Mouse (Mus musculus): ENCODE measurements around the gene Fam19a2. TPM values are rescaled to one million over a fixed set of nuclear protein-coding genes. Genes with fewer than 3 reads are reported as not detected.

Fam19a2 gene
- polyA plus RNA-seq, 1 experiment from 2014 or later, result 0.57 TPM

DNA sequence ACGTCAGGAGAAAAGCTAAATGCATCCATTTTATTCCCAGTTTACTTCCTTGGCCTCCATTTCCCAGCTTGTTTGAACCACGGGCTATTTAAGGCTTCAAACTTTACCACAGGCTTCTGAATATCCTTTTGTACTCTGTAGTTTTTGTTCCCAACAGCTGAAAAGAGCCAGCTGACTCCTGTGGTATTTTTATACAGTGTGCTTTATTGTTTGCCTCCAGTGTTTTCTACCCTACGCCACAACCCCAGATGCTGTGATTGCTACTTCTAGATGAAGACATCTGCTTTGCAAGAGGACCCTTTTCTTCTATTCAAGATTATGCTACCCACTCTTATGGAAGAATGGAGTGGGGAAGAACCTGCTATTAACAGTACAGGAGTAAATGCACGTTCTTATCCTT is 314.0 kb downstream of the Fam19a2 start:
- H3K27me3 ChIP-seq (replicated peaks), result no peaks in the 10 kb centered on the region

DNA sequence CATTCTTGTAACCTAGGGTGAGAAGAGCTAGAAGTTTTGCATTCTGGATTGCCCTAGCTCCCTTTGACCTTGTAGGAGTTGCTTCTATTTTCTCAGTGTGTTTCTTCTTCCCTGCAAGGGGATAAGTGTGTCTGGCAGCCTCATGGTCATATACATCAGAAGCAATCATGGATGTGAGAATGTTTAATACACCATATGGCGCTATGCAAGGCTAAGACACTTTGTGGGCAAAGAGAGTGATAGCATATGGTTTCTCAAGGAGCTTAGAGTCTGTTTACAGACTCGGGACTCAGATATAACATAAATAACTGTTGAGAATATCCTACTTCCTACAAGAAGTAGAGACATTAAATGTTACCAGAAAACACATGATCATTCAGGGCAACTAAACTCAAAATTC is 315.2 kb downstream of the Fam19a2 start:
- H3K36me3 ChIP-seq, result no peaks in the 10 kb centered on the region
- no peak overlapping the region for H3K9ac ChIP-seq
- no peaks in the 10 kb centered on the region for H3K9me3 ChIP-seq (replicated peaks)
- H3K4me3 ChIP-seq, result no peak overlapping the region
- WGBS (ENCODE audit: insufficient replicate concordance), result 44% methylated on average over 2 of the region's 2 CpGs
- H3K4me1 ChIP-seq, result no peaks in the 10 kb centered on the region
- H3K4me2 ChIP-seq, result no peak overlapping the region
- H3K27me3 ChIP-seq (replicated peaks), result no peaks in the 10 kb centered on the region
- ATAC-seq, result no peak
- no peak overlapping the region for H3K27ac ChIP-seq

More for the DNA sequence above, 314.0 kb downstream of the Fam19a2 start:
- ATAC-seq, result no peak
- H3K4me2 ChIP-seq, result no peak overlapping the region
- H3K4me1 ChIP-seq, result no peaks in the 10 kb centered on the region
- no peaks in the 10 kb centered on the region for H3K36me3 ChIP-seq
- no peaks in the 10 kb centered on the region for H3K9me3 ChIP-seq (replicated peaks)
- no peak overlapping the region for H3K9ac ChIP-seq
- no peak overlapping the region for H3K4me3 ChIP-seq
- H3K27ac ChIP-seq, result no peak overlapping the region
- 62% methylated on average over 4 of the region's 4 CpGs for WGBS (ENCODE audit: insufficient replicate concordance)

DNA sequence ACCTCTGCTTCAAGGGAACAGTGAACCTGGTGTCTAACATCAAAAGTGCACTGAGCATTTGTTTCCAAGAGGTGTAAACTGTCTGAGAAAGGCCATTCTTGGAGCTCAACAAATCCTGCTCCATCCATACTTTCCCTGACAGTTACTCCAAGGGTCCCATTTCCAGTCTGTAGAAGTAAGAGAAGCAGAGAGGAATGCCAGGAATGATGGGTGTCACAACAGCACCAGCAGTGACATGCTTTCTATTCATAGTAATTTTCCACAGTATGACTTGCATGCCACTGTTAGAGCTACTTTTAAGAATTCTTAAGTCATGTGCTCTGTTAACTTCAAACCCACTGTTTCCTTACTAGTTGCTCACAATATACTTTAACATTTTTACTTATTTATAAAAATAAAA is 331.2 kb downstream of the Fam19a2 start:
- Histone ChIP-seq H3K4me2 (no peak overlapping the region), H3K36me3 (no peaks in the 10 kb centered on the region), H3K27me3 (replicated peaks) (no peaks in the 10 kb centered on the region), H3K4me1 (no peaks in the 10 kb centered on the region), H3K9ac (no peak overlapping the region), H3K4me3 (no peak overlapping the region), H3K9me3 (replicated peaks) (no peaks in the 10 kb centered on the region), H3K27ac (no peak overlapping the region)
- ATAC-seq, result no peak

DNA sequence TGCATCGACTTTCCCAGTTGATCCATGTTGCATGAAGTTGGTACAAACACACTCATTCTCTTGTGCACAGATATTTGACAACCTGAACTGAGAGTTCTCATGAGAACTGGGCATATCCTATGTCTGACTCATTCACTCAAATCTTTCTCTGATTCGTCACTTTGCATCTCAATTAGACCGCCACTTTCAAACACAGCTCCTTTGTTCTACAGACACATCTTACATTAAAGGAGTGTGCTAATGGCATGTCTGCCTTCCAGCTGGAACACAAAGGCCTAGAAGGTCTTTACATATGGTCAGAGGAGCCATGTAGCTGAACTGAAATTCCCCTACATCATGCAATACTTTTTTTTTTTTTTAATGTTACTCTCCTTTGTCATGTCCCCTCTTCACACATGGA is 333.3 kb downstream of the Fam19a2 start:
- no peak overlapping the region for H3K27ac ChIP-seq
- no peak overlapping the region for H3K4me3 ChIP-seq
- H3K4me1 ChIP-seq, result no peaks in the 10 kb centered on the region
- no peaks in the 10 kb centered on the region for H3K27me3 ChIP-seq (replicated peaks)
- 56% methylated on average over 3 of the region's 3 CpGs for WGBS (ENCODE audit: insufficient replicate concordance)
- no peak for ATAC-seq
- H3K4me2 ChIP-seq, result no peak overlapping the region
- H3K9ac ChIP-seq, result no peak overlapping the region
- H3K36me3 ChIP-seq, result no peaks in the 10 kb centered on the region
- H3K9me3 ChIP-seq (replicated peaks), result no peaks in the 10 kb centered on the region

DNA sequence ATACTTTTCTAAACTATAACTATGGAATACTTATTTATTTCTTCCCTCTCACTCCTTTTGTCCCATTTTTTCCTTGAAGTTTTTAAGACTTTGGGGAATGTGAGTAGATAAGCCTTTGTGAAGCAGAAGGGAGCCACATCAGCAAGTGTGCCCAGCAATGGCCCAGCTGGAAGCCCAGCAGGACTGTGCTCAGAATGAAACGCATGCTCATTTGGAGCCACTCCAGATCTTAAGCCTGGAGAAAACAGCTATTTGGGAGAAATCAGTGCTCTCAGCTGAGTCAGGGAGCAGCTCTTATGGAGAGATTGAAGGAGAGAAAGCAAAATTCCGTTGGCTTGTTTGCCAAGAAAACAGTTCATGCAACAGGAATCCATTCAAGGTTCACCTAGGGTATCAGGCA is 341.9 kb downstream of the Fam19a2 start:
- 24% methylated on average over 2 of the region's 2 CpGs for WGBS (ENCODE audit: insufficient replicate concordance)
- Histone ChIP-seq H3K4me1 (no peaks in the 10 kb centered on the region), H3K27ac (no peak overlapping the region), H3K4me3 (no peak overlapping the region), H3K27me3 (replicated peaks) (no peaks in the 10 kb centered on the region), H3K4me2 (no peak overlapping the region), H3K36me3 (no peaks in the 10 kb centered on the region), H3K9ac (no peak overlapping the region), H3K9me3 (replicated peaks) (no peaks in the 10 kb centered on the region)
- ATAC-seq, result no peak

DNA sequence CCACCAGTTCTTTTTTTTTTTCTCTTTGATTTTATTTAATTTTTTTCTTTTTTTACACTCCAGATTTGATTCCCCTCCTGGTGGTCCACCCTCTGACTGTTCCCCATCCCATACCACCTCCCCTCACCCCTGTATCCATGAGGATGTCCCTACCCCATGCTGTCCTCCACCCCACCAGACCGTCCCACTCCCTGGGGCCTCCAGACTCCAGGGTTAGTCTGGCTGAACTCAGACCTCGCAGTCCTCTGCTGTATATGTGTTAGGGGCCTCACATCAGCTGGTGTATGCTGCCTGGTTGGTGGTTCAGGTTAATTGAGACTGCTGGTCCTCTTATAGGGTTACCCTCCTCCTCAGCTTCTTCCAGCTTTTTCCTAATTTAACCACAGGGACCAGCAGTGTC is 362.9 kb downstream of the Fam19a2 start:
- ATAC-seq, result no peak
- 46% methylated on average over 2 of the region's 2 CpGs for WGBS (ENCODE audit: insufficient replicate concordance)

DNA sequence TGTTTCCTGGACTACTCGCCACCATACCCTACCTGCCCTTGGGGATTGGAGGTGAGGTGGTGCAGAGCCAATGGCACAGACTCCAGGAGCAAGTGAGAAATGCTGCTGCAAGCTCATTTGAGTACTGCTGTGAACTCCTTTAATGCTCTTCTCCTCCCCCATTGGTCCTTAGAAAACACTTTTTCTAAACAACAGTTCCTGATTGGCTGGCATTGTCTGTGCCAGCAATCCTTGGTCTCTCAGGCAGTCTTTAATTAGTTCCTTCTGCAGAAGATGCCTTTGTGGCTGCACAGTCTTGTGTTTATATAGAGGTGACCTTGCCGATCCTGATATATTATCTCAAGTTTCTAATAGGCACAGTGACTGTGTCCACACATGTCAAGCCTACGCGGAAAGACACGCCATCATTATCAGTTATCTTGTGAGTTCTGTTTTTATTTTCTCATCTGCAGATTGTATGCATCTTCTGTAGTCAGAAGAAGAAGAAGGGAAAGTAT is 365.5 kb downstream of the Fam19a2 start:
- Histone ChIP-seq H3K36me3 (no peaks in the 10 kb centered on the region), H3K27me3 (replicated peaks) (no peaks in the 10 kb centered on the region), H3K4me2 (no peak overlapping the region), H3K4me1 (no peaks in the 10 kb centered on the region), H3K27ac (no peak overlapping the region), H3K4me3 (no peak overlapping the region), H3K9ac (no peak overlapping the region), H3K9me3 (replicated peaks) (no peaks in the 10 kb centered on the region)
- no peak for ATAC-seq
- WGBS (ENCODE audit: insufficient replicate concordance), result 65% methylated on average over 5 of the region's 5 CpGs

More for the DNA sequence above, 362.9 kb downstream of the Fam19a2 start:
- H3K4me3 ChIP-seq, result no peak overlapping the region
- H3K27me3 ChIP-seq (replicated peaks), result no peaks in the 10 kb centered on the region
- no peak overlapping the region for H3K9ac ChIP-seq
- no peak overlapping the region for H3K4me2 ChIP-seq
- H3K27ac ChIP-seq, result no peak overlapping the region
- H3K4me1 ChIP-seq, result no peaks in the 10 kb centered on the region
- H3K9me3 ChIP-seq (replicated peaks), result no peaks in the 10 kb centered on the region
- H3K36me3 ChIP-seq, result no peaks in the 10 kb centered on the region

DNA sequence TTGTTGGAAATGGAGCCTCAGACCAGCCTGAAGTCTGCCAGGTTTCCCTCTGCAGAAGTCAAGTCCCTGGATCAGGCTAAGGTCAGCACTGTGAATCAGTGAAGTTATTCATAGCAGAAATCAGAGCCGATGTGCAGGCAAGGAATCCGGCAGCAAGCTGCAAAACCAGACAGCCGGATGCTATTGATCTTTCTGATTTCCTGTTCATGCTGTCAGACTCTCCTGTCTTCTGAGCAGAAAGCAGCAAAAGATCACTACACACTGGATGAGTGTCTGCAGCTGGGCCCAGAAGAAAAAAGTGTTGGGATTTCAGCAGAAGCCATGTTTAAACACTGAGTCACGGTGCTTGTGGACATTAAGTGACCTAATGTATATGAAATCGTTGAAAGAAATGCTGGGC is 368.2 kb downstream of the Fam19a2 start:
- Histone ChIP-seq H3K4me3 (no peak overlapping the region), H3K9me3 (replicated peaks) (no peaks in the 10 kb centered on the region), H3K27me3 (replicated peaks) (no peaks in the 10 kb centered on the region), H3K9ac (no peak overlapping the region), H3K36me3 (no peaks in the 10 kb centered on the region), H3K4me2 (no peak overlapping the region), H3K4me1 (no peaks in the 10 kb centered on the region), H3K27ac (no peak overlapping the region)
- ATAC-seq, result no peak
- 67% methylated on average over 5 of the region's 5 CpGs for WGBS (ENCODE audit: insufficient replicate concordance)

DNA sequence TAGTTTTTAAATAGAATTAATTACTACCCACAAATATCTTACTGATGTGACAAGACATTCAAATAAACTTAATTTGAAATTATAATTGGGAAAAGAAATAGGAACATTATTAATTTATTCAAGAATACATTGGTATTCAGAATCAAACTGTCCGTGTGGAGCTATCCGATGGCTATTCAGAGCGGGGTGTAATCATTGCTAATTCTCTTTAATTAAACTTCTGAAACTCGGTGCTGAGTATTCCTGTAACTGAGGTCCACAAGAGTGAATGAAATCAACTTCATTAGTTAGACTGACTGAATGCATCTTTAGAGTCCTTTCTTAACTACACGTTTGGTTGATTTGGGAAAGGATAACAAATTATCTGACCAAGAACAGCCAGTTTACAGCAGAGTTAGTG is 372.9 kb downstream of the Fam19a2 start:
- 75% methylated on average over 5 of the region's 5 CpGs for WGBS (ENCODE audit: insufficient replicate concordance)
- Histone ChIP-seq H3K4me3 (no peak overlapping the region), H3K4me2 (no peak overlapping the region), H3K9me3 (replicated peaks) (no peaks in the 10 kb centered on the region), H3K27me3 (replicated peaks) (no peaks in the 10 kb centered on the region), H3K36me3 (no peaks in the 10 kb centered on the region), H3K27ac (no peak overlapping the region), H3K9ac (no peak overlapping the region), H3K4me1 (no peaks in the 10 kb centered on the region)
- no peak for ATAC-seq

DNA sequence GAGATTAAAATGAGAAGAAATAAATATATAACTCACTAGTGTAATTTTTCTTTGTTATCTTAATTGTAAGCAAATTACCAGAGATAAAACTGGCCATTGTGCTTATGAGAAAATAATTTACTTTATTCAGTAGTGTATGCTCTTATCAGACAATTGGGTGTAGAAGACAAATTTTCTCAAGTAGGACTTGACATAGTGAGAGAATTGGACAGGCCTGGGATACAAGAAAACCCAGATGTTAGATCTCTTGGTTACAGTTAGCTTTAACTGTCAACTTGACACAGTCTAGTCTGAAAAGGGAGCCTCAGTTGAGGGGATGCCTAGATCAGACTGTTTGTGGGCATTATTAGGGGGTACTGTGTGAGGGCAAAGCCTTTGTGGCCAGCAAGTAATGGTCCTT is 373.7 kb downstream of the Fam19a2 start:
- no peak overlapping the region for H3K4me2 ChIP-seq
- no peaks in the 10 kb centered on the region for H3K4me1 ChIP-seq
- no peaks in the 10 kb centered on the region for H3K36me3 ChIP-seq
- no peak overlapping the region for H3K27ac ChIP-seq
- H3K9ac ChIP-seq, result no peak overlapping the region
- no peak overlapping the region for H3K4me3 ChIP-seq
- no peaks in the 10 kb centered on the region for H3K9me3 ChIP-seq (replicated peaks)
- no peak for ATAC-seq
- no peaks in the 10 kb centered on the region for H3K27me3 ChIP-seq (replicated peaks)

DNA sequence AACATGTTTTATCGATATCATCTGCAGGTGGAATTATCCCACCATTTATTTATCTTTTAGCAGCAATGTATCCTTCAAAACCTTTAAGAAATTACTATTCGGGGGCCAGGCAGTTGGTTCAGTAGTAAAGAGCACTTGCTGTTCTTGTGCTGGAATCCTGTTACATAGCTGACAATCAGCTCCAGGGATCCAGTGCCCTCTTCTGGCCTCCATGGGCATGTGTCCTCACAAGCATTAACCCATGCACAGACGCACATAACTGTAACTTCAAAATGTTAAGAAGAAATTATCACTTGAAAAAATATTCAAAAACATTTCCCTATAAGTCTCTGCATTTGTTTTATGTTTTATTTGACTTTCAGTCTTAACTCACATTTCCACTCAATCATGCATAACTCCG is 381.8 kb downstream of the Fam19a2 start:
- ATAC-seq, result no peak
- WGBS (ENCODE audit: insufficient replicate concordance), result 73% methylated on average over 4 of the region's 4 CpGs
- H3K27me3 ChIP-seq (replicated peaks), result no peaks in the 10 kb centered on the region

DNA sequence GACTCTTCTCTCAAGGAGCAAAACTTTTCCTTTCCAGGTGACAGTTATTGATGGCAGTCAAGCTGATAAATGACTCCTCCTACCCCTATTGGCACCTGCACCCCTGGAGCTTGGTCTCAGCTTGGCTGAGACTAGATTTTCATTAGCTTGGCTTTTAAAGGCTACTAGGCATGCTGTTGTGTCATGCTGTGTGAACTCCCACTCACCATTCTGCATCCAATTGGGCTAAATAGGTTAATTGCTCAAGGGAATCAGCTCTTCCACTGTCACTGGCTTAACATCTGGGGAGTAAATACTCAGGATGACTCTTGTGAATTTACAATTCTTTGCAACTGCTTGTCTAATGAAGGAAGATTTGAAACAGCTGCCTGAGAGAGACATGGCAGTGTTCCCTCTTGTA is 407.4 kb downstream of the Fam19a2 start:
- H3K9me3 ChIP-seq (replicated peaks), result no peaks in the 10 kb centered on the region
- H3K9ac ChIP-seq, result no peak overlapping the region
- H3K27ac ChIP-seq, result no peak overlapping the region
- H3K36me3 ChIP-seq, result no peaks in the 10 kb centered on the region
- no peaks in the 10 kb centered on the region for H3K27me3 ChIP-seq (replicated peaks)
- ATAC-seq, result no peak
- no peak overlapping the region for H3K4me3 ChIP-seq
- H3K4me1 ChIP-seq, result no peaks in the 10 kb centered on the region
- H3K4me2 ChIP-seq, result no peak overlapping the region

More for the DNA sequence above, 381.8 kb downstream of the Fam19a2 start:
- Histone ChIP-seq H3K4me3 (no peak overlapping the region), H3K36me3 (no peaks in the 10 kb centered on the region), H3K9ac (no peak overlapping the region), H3K27ac (no peak overlapping the region), H3K4me2 (no peak overlapping the region), H3K9me3 (replicated peaks) (no peaks in the 10 kb centered on the region), H3K4me1 (no peaks in the 10 kb centered on the region)

DNA sequence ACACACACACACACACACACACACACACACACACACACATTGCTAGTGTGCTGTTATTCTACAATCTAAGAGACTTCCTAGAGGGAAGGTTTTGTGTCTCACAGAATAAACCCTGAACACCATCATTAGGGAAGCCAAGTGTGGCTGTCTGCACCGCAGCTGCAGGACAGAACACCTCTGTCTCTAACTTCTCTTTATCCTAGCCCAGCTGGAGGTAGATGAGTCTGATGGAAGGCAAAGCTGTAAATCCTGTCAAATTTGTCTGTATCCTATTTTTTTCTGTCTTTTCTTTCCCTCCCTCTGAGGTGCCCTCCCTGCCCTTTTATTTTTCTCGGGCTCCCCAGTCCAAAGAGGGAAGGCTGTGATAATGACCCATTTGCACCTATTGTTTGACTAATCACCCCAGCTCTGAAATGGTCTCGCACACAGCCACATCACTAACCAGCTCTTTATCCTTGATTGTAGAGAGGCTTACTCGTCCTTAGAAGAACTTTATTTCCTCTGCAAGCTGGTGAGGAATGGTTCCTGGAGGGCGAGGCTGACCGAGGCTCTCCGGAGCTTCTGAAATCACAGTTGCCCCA is 414.6 kb downstream of the Fam19a2 start:
- 10% methylated on average over 7 of the region's 7 CpGs for WGBS (ENCODE audit: insufficient replicate concordance)
- peaks cover 2% of the 10 kb centered on the region; the same call in 1 of the 2 replicates for H3K9me3 ChIP-seq (replicated peaks)
- H3K4me3 ChIP-seq, result no peak overlapping the region
- no peak for ATAC-seq
- H3K4me1 ChIP-seq, result no peaks in the 10 kb centered on the region
- no peak overlapping the region for H3K27ac ChIP-seq
- H3K9ac ChIP-seq, result no peak overlapping the region
- no peaks in the 10 kb centered on the region for H3K36me3 ChIP-seq
- no peaks in the 10 kb centered on the region for H3K27me3 ChIP-seq (replicated peaks)
- H3K4me2 ChIP-seq, result no peak overlapping the region
